Mouse (Mus musculus) adrenal gland (tissue): ENCODE measurements around the gene Ppp1r1c.
"Not testable (repeated sequence)": the region's sequence is repeated elsewhere in the genome, so short reads cannot be mapped to it uniquely, and the experiment has no call there.

Source experiments
- intact Hi-C: fragments of 180-260 bp; cut with DNase I; formaldehyde crosslinking; loops from one replicate; pipeline ENCODE4 v1.15.1; 2025

Gene Ppp1r1c

DNA sequence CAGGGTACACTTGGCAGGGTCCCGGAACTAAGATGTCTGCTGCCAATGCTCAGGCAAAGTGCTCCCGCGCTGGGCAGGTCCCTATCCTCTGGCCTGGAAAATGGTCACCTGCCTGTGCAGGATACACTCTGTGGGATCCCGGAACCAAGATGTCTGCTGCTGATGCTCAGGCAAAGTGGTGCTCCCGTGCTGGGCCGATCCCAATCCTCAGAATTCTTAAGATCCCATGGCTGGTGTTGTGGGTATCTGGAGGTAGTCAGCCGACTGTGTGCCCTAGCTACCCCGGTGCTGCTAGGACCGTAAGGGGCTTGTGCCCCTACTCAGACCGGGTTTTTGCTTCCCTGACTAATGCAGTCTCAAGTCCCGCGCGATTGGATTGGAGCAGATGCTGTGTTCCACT, 139.8 kb downstream of the Ppp1r1c start:
- intact Hi-C loops: not testable (repeated sequence)

DNA sequence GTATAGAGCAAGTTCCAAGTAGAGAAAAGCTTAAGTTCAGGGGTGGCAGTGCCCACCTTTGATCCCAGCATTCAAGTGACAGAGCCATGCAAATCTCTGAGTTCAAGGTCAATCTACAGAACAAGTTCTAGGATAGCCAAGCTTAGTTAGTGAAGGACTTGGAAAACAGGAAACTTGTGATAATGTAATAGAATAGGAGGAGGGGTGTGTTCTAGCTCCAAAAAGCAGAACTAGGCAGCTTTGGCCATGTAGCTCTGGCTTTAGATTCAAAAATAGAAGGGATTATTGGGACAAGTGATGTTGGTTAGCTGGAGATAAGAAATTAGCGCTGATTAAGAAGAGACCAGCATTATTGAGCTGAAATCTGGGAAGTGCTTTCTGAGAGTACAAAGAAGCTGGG, 149.3 kb downstream of the Ppp1r1c start:
- intact Hi-C loops: no loop called here

GRCm38 (mm10) chr2:79865275-79865999, 157.9 kb downstream of the Ppp1r1c start:
- intact Hi-C loops: loop anchor here (1.0 to 5.0 kb wide), 2 partner anchors 57 to 402 kb away; no protein-coding TSS in a partner anchor
